Mouse (Mus musculus) CH12.LX (cell line): Measurements from ENCODE around the gene C5ar1. TPM values are rescaled to one million over a fixed set of nuclear protein-coding genes. Genes with fewer than 3 reads are reported as not detected.

Source experiments
- DNase-seq: peaks from one replicate; pipeline ENCODE4 v3.0.0-alpha.2; 2013; ENCODE audit errors: extremely low read depth
- H3K27ac ChIP-seq: 2 replicates; pipeline ENCODE4 v1.5.1; 2012; ENCODE audit warnings: low read depth, mild to moderate bottlenecking, control low read depth, moderate library complexity; ENCODE audit not compliant: insufficient read depth
- H3K27me3 ChIP-seq: replicated peaks from 2 replicates; pipeline ENCODE3; 2012; ENCODE audit warnings: inconsistent platforms
- H3K36me3 ChIP-seq, 2 experiments: replicated peaks in 1 of 2; 2 replicates each; pipeline versions ENCODE3 to v1.6.1; 2012; ENCODE audit warnings: inconsistent platforms in 1 of 2, low read length in 1 of 2, mild to moderate bottlenecking in 1 of 2, mixed read lengths in 1 of 2, moderate library complexity in 1 of 2; ENCODE audit not compliant: control insufficient read depth in 1 of 2, insufficient read depth in 1 of 2
- H3K4me1 ChIP-seq, 2 experiments: 2 replicates each; pipeline ENCODE4 v1.6.1; 2012; ENCODE audit warnings: inconsistent platforms in 1 of 2, moderate library complexity in 1 of 2; ENCODE audit not compliant: insufficient read depth in 2 of 2, control insufficient read depth in 1 of 2
- H3K4me2 ChIP-seq: 2 replicates; pipeline ENCODE4 v1.6.1; 2012; ENCODE audit warnings: low read depth, mild to moderate bottlenecking, control low read depth; ENCODE audit not compliant: poor library complexity, insufficient read depth, severe bottlenecking
- H3K4me3 ChIP-seq, 3 experiments: fragments of 150-350 bp in 1 of 3; sonication (generic) in 1 of 3; replicated peaks in 1 of 3; 2 replicates each; pipeline versions ENCODE3 to v1.5.1; 2011 to 2012; ENCODE audit warnings: low read depth in 2 of 3, low read length in 2 of 3, mild to moderate bottlenecking in 2 of 3, moderate library complexity in 2 of 3, control low read depth in 1 of 3, improper control_type of control experiment in 1 of 3, inconsistent platforms in 1 of 3, mixed read lengths in 1 of 3; ENCODE audit not compliant: poor library complexity in 1 of 3
- H3K79me2 ChIP-seq: replicated peaks from 2 replicates; pipeline ENCODE4 v1.6.1; 2012; ENCODE audit warnings: mild to moderate bottlenecking, moderate library complexity; ENCODE audit not compliant: control insufficient read depth, poor library complexity, insufficient read depth, severe bottlenecking; ENCODE audit errors: extremely low read depth
- H3K9ac ChIP-seq: 2 replicates; pipeline ENCODE4 v1.6.1; 2012; ENCODE audit warnings: low read depth, mild to moderate bottlenecking, control low read depth, moderate library complexity; ENCODE audit not compliant: insufficient read depth
- H3K9me3 ChIP-seq: replicated peaks from 2 replicates; pipeline ENCODE3; 2012; ENCODE audit warnings: low read length, inconsistent platforms, mixed read lengths
- CHD1 ChIP-seq: IDR thresholded peaks from 2 replicates; pipeline ENCODE4 v1.6.1; 2012; ENCODE audit warnings: low read depth, low read length, improper control_type of control experiment, inconsistent platforms
- CHD2 ChIP-seq: IDR thresholded peaks from 2 replicates; pipeline ENCODE4 v1.6.1; 2011; ENCODE audit warnings: low read length, improper control_type of control experiment
- CTCF ChIP-seq, 2 experiments: IDR thresholded peaks in 1 of 2; conservative IDR thresholded peaks in 1 of 2; 2 replicates each; pipeline ENCODE4 v1.5.1; 2011 to 2012; ENCODE audit warnings: low read depth in 2 of 2, low read length in 2 of 2, improper control_type of control experiment in 1 of 2, inconsistent platforms in 1 of 2, mild to moderate bottlenecking in 1 of 2, moderate library complexity in 1 of 2
- E2F4 ChIP-seq: IDR thresholded peaks from 2 replicates; pipeline ENCODE4 v1.6.1; 2011; ENCODE audit warnings: low read depth, low read length, improper control_type of control experiment; ENCODE audit not compliant: insufficient replicate concordance
- ELF1 ChIP-seq: IDR thresholded peaks from 2 replicates; pipeline ENCODE4 v1.6.1; 2014; ENCODE audit warnings: low read depth, mild to moderate bottlenecking, inconsistent platforms, low read length, improper control_type of control experiment
- EP300 ChIP-seq: IDR thresholded peaks from 2 replicates; pipeline ENCODE4 v1.6.1; 2011; ENCODE audit warnings: low read length, improper control_type of control experiment
- ETS1 ChIP-seq: conservative IDR thresholded peaks from 2 replicates; pipeline ENCODE4 v1.6.1; 2012; ENCODE audit warnings: low read depth, mild to moderate bottlenecking, inconsistent platforms, low read length, improper control_type of control experiment, moderate library complexity
- HCFC1 ChIP-seq: IDR thresholded peaks from 2 replicates; pipeline ENCODE4 v1.6.1; 2012; ENCODE audit warnings: low read depth, mild to moderate bottlenecking, inconsistent platforms, low read length, improper control_type of control experiment
- IRF4 ChIP-seq: IDR thresholded peaks from 2 replicates; pipeline ENCODE4 v1.6.1; 2014; ENCODE audit warnings: low read depth, mild to moderate bottlenecking, inconsistent platforms, low read length, improper control_type of control experiment
- JUN ChIP-seq: IDR thresholded peaks from 2 replicates; pipeline ENCODE4 v1.6.1; 2011; ENCODE audit warnings: low read depth, mild to moderate bottlenecking, low read length, improper control_type of control experiment, moderate library complexity; ENCODE audit not compliant: insufficient read depth
- MAFK ChIP-seq: IDR thresholded peaks from 2 replicates; pipeline ENCODE4 v1.6.1; 2011; ENCODE audit warnings: low read length, improper control_type of control experiment; ENCODE audit not compliant: insufficient replicate concordance
- MAX ChIP-seq: IDR thresholded peaks from 2 replicates; pipeline ENCODE4 v1.6.1; 2011; ENCODE audit warnings: low read length, improper control_type of control experiment
- MEF2A ChIP-seq: IDR thresholded peaks from 2 replicates; pipeline ENCODE4 v1.6.1; 2014; ENCODE audit warnings: low read depth, mild to moderate bottlenecking, inconsistent platforms, low read length, improper control_type of control experiment, borderline replicate concordance
- MXI1 ChIP-seq: IDR thresholded peaks from 2 replicates; pipeline ENCODE4 v1.6.1; 2011; ENCODE audit warnings: mild to moderate bottlenecking, low read depth, low read length, improper control_type of control experiment
- NELFE ChIP-seq: IDR thresholded peaks from 2 replicates; pipeline ENCODE4 v1.6.1; 2011; ENCODE audit warnings: low read depth, low read length, improper control_type of control experiment
- POLR2A ChIP-seq: IDR thresholded peaks from 2 replicates; pipeline ENCODE4 v1.6.1; 2011; ENCODE audit warnings: low read depth, mild to moderate bottlenecking, improper control_type of control experiment, low read length
- RAD21 ChIP-seq: IDR thresholded peaks from 2 replicates; pipeline ENCODE4 v1.6.1; 2011; ENCODE audit warnings: low read depth, mild to moderate bottlenecking, low read length, improper control_type of control experiment, moderate library complexity
- RCOR1 ChIP-seq: conservative IDR thresholded peaks from 2 replicates; pipeline ENCODE4 v1.6.1; 2012; ENCODE audit warnings: low read depth, mild to moderate bottlenecking, inconsistent platforms, low read length, improper control_type of control experiment
- SIN3A ChIP-seq: IDR thresholded peaks from 2 replicates; pipeline ENCODE4 v1.6.1; 2012; ENCODE audit warnings: low read length, improper control_type of control experiment, inconsistent platforms
- SMC3 ChIP-seq: IDR thresholded peaks from 2 replicates; pipeline ENCODE4 v1.6.1; 2011; ENCODE audit warnings: low read depth, low read length, improper control_type of control experiment
- TBP ChIP-seq: conservative IDR thresholded peaks from 2 replicates; pipeline ENCODE4 v1.6.1; 2011; ENCODE audit warnings: low read depth, low read length, improper control_type of control experiment
- UBTF ChIP-seq: IDR thresholded peaks from 2 replicates; pipeline ENCODE4 v1.6.1; 2012; ENCODE audit warnings: low read depth, mild to moderate bottlenecking, inconsistent platforms, low read length, improper control_type of control experiment, moderate library complexity
- USF1 ChIP-seq: IDR thresholded peaks from 2 replicates; pipeline ENCODE4 v1.6.1; 2014; ENCODE audit warnings: low read depth, mild to moderate bottlenecking, inconsistent platforms, low read length, improper control_type of control experiment
- USF2 ChIP-seq: conservative IDR thresholded peaks from 2 replicates; pipeline ENCODE4 v1.6.1; 2011; ENCODE audit warnings: low read depth, low read length, improper control_type of control experiment
- ZC3H11A ChIP-seq: IDR thresholded peaks from 2 replicates; pipeline ENCODE4 v1.6.1; 2012; ENCODE audit warnings: low read depth, mild to moderate bottlenecking, inconsistent platforms, low read length, improper control_type of control experiment
- ZKSCAN1 ChIP-seq: IDR thresholded peaks from 2 replicates; pipeline ENCODE4 v1.6.1; 2012; ENCODE audit warnings: low read depth, inconsistent platforms, low read length, improper control_type of control experiment, borderline replicate concordance
- ZMIZ1 ChIP-seq: IDR thresholded peaks from 2 replicates; pipeline ENCODE4 v1.6.1; 2012; ENCODE audit warnings: low read depth, mild to moderate bottlenecking, inconsistent platforms, low read length, improper control_type of control experiment
- ZNF384 ChIP-seq: IDR thresholded peaks from 2 replicates; pipeline ENCODE4 v1.6.1; 2012; ENCODE audit warnings: low read depth, low read length, improper control_type of control experiment, inconsistent platforms
- dilution Hi-C: fragments of 300-500 bp; cut with MboI; formaldehyde crosslinking; loops from 2 replicates; pipeline ENCODE4 v1.14.3; 2020; ENCODE audit warnings: low sequenced_read_pairs; ENCODE audit not compliant: extremely low pct_unique_long_range_greater_than_20kb, extremely low pct_ligation_motif_present
- in situ Hi-C: fragments of 300-500 bp; cut with MboI; formaldehyde crosslinking; loops from 3 replicates; pipeline ENCODE4 v1.14.3; 2019; ENCODE audit warnings: low sequenced_read_pairs, low pct_ligation_motif_present, low pct_unique_long_range_greater_than_20kb, mixed read lengths
- polyA plus RNA-seq: library from polyadenylated mRNA; unstranded; fragments of >175 nt; gene quantifications from 2 replicates; pipeline ENCODE4 v1.2.1, GENCODE M21; 2012; ENCODE audit warnings: low read depth; ENCODE audit not compliant: insufficient read length
- total RNA-seq, 2 experiments: library from RNA; depleted of rRNA; stranded (reverse); fragments of 300-350 nt in 1 of 2; fragments of >200 nt in 1 of 2; gene quantifications; 2 replicates each; pipeline ENCODE4 v1.2.3; 2012 to 2014

Gene C5ar1
- total and polyA plus RNA-seq, 3 experiments, result not detected

DNA sequence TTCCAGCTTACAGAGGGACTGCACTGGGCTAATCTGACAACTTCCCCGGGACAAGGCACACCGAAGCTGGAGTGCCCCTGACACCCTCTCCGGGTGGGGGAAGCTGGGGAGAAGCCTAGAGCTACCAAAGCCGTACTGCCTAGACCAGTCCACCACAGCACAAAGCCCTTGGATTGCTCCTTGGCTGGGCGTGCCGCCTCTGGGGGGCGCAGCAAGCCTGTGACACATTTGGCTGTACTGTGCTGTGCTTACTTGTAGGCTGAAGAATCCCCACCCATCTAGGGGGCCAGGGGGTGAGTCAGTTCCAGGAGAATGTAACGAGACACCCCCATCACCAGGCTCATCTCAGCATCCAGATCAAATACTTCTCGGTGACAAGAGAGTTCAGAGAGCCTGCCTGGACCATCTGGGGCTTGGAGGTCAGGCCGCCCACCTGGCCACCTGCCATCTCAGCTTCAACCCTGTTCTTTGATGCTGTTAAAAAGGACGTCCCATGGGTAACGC lies 48.4 kb downstream of the C5ar1 start:
- in situ Hi-C loops (no loop called here), dilution Hi-C loops (no loop called here)
- Histone ChIP-seq H3K4me3 (no peak overlapping the region), H3K27me3 (no peaks in the 10 kb centered on the region), H3K79me2 (no peaks in the 10 kb centered on the region), H3K9me3 (no peaks in the 10 kb centered on the region), H3K27ac (no peak overlapping the region), H3K4me1 (peaks cover 20 to 42% of the 10 kb centered on the region in 2 experiments), H3K36me3 (peaks cover 82 to 94% of the 10 kb centered on the region in 2 experiments), H3K4me2 (no peak overlapping the region), H3K9ac (no peak overlapping the region)
- DNase-seq, result no peak
- TF ChIP-seq CHD1 (no peak), MAFK (no peak), HCFC1 (no peak), JUN (no peak), E2F4 (no peak), ZC3H11A (no peak), TBP (no peak), CTCF (conservative IDR thresholded peaks at IDR 0.05 in 1 of 2, IDR thresholded peaks at IDR 0.05 in 1 of 2; ENCODE audit: low read depth in 2 of 2, low read length in 2 of 2) (peak in 1 of 2 experiments; percentile 58; a peak in 2 of 4 replicates), RCOR1 (no peak), RAD21 (peak; percentile 44), POLR2A (no peak), CHD2 (no peak), ELF1 (no peak), SMC3 (peak; percentile 52), MAX (no peak), SIN3A (no peak), ETS1 (no peak)

DNA sequence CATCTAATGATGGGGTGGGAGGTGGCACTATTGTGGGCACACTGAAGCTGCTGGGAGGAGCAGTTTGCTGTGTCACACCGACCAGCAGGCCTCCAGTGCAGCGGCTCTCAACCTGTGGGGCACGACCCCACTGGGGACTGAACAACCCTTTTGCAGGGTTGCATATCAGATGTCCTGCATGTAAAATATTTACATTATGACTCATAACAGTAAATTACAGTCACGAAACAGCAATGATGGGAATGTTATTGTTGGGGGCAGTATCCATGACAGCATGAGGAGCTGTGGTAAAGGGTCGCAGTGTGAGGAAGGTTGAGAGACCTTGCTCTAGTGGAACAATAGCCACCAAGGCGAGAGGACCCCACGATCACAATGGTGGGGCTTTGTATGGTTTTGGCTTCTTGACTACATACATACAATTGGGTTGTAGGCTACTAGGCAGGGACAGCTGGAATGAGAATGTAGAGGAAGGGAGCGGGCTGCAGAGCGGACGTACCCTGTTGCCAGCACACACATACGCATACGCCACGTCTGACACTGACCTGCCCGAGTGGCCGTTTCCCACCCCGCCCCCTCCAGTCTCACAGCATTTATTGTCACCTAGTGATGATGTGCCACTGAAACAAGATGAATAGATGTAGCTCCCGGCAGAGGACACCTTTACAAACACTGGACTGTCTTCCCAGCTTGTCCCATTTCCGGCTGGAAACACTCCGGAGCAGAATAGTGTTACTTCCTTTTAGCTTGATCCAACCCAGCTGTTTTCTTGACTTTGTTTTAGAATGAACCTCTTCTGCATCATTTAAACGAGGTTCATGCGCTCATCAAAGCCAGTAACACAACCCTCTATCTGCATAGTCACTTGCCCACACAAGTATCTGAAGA lies 50.3 kb downstream of the C5ar1 start:
- Histone ChIP-seq H3K27me3 (no peaks in the 10 kb centered on the region), H3K79me2 (no peaks in the 10 kb centered on the region), H3K9ac (no peak overlapping the region), H3K4me2 (no peak overlapping the region), H3K4me1 (peaks cover 27 to 60% of the 10 kb centered on the region in 2 experiments)
- in situ Hi-C loops, result no loop called here
- no peak for DNase-seq
- TF ChIP-seq NELFE (no peak), MEF2A (no peak), ZNF384 (no peak), USF1 (no peak), ZMIZ1 (no peak), IRF4 (no peak), ZC3H11A (no peak), ELF1 (no peak), MXI1 (no peak), USF2 (no peak), CHD1 (no peak), POLR2A (no peak), SIN3A (no peak), ZKSCAN1 (no peak), UBTF (no peak), EP300 (no peak), RCOR1 (no peak)
- TF ChIP-seq, all 38 proteins: peak for 0
- Histone ChIP-seq H3K4me3 (no peak overlapping the region), H3K27ac (no peak overlapping the region), H3K36me3 (peaks cover 74 to 94% of the 10 kb centered on the region in 2 experiments), H3K9me3 (no peaks in the 10 kb centered on the region)
- dilution Hi-C loops, result no loop called here
